Comparison of ENCODE assay signal across 18 mouse cellular contexts in the genomic region with DNA sequence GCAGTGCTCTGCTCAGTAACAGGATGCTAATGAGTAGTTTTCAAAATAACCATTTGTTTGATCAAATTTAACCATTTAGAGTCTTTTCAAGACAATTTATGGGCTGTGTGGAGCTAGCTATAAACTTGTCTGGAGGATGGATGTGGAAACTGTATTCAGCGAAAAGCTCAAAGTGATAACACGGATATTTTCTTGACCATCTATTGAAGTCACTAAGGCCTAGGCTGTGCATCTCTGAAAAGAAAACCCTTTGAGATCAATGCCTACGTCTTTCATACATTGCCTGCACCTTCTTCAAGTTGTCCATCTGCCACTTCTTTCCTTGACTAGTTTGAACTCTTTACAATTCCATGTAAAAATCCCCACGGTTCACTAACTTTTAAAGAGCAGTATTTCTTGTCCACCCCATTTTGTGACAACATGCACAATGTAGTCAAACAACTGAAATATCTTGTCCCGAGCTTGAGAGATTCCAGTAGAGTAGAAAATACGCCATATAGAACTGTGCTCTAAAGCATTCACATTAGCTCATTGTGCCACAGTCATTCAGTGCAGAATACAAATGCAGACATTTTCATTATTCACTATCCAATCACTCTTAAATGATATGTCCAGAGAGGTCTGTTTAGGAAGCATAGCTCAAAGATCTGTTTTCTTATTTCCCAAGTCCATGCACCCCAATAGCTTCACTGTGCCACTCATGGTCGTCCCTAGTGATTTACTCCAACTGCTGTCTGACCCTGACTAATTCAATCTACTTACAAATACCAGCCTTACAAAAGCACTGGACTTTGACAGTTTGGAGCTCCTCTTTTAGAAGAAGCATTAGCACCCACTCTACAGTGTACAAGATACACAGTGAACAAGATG.
A peak's percentile ranks its signal among the peaks of the same experiment; 100 is the strongest.
DNase-seq lines count a peak whose midpoint lies in the region; ATAC-seq lines count a peak whose summit lies in the region.
"Had no signal": no experiment of that assay in that cellular context is flagged by ENCODE, and none has a peak within 500 bp of the region (broad histone marks: within the 10 kb centered on the region; RNA-seq: fewer than 3 reads in every experiment).

No protein-coding gene starts in this region.

- H3K27ac ChIP-seq in neural tube, embryonic 12.5 days, result no peak overlapping the region
- H3K27ac ChIP-seq in neural tube, embryonic 15.5 days (replicated peaks), result no peak overlapping the region
- H3K27ac ChIP-seq in neural tube, embryonic 13.5 days (replicated peaks), result no peak overlapping the region
- no peak overlapping the region for H3K27ac ChIP-seq in hindbrain, embryonic 12.5 days
- H3K27ac ChIP-seq: embryonic facial prominence, embryonic 10.5 days; embryonic facial prominence, embryonic 12.5 days; forebrain, embryonic 13.5 days; forebrain, embryonic 15.5 days had no signal

- 52% methylated on average over 7 of the region's 7 CpGs for WGBS in neural tube, embryonic 12.5 days
- 42% methylated on average over 7 of the region's 7 CpGs for WGBS in neural tube, embryonic 15.5 days
- WGBS in neural tube, embryonic 13.5 days, result 56% methylated on average over 7 of the region's 7 CpGs
- WGBS in hindbrain, embryonic 12.5 days, result 74% methylated on average over 7 of the region's 7 CpGs

- no peaks in the 10 kb centered on the region for H3K36me3 ChIP-seq in neural tube, embryonic 12.5 days
- no peaks in the 10 kb centered on the region for H3K36me3 ChIP-seq in neural tube, embryonic 15.5 days
- H3K36me3 ChIP-seq in neural tube, embryonic 13.5 days, result no peaks in the 10 kb centered on the region
- H3K36me3 ChIP-seq in hindbrain, embryonic 12.5 days, result no peaks in the 10 kb centered on the region
- H3K36me3 ChIP-seq: embryonic facial prominence, embryonic 10.5 days; embryonic facial prominence, embryonic 12.5 days; forebrain, embryonic 15.5 days had no signal

- intact Hi-C loops in left cerebral cortex, postnatal 4 days (cut with DNase I), result no loop called here

- DNase-seq in left cerebral cortex, postnatal 4 days, result no peak
- DNase-seq: adrenal gland, adult 2 months; adrenal gland, postnatal 10 days; adrenal gland, postnatal 25 days; cerebellum, adult 11 months; cerebellum, adult 18-20 months; cerebellum, adult 8-10 months; cerebellum, adult 9-11 months; cerebellum, postnatal 14 days; forebrain, postnatal 0 days had no signal

- H3K9me3 ChIP-seq in neural tube, embryonic 12.5 days, result no peaks in the 10 kb centered on the region
- no peaks in the 10 kb centered on the region for H3K9me3 ChIP-seq in neural tube, embryonic 15.5 days (replicated peaks)
- H3K9me3 ChIP-seq in neural tube, embryonic 13.5 days, result no peaks in the 10 kb centered on the region
- no peaks in the 10 kb centered on the region for H3K9me3 ChIP-seq in hindbrain, embryonic 12.5 days (replicated peaks)
- H3K9me3 ChIP-seq: embryonic facial prominence, embryonic 10.5 days; embryonic facial prominence, embryonic 12.5 days; forebrain, embryonic 13.5 days; forebrain, embryonic 15.5 days had no signal

- no peak overlapping the region for H3K4me3 ChIP-seq in neural tube, embryonic 12.5 days
- no peak overlapping the region for H3K4me3 ChIP-seq in neural tube, embryonic 15.5 days (replicated peaks)
- no peak overlapping the region for H3K4me3 ChIP-seq in neural tube, embryonic 13.5 days
- H3K4me3 ChIP-seq in hindbrain, embryonic 12.5 days, result no peak overlapping the region
- H3K4me3 ChIP-seq: embryonic facial prominence, embryonic 10.5 days; embryonic facial prominence, embryonic 12.5 days; forebrain, embryonic 13.5 days; forebrain, embryonic 15.5 days had no signal

- H3K4me1 ChIP-seq in neural tube, embryonic 12.5 days, result no peaks in the 10 kb centered on the region
- no peaks in the 10 kb centered on the region for H3K4me1 ChIP-seq in neural tube, embryonic 15.5 days
- H3K4me1 ChIP-seq in neural tube, embryonic 13.5 days (replicated peaks), result 0 out of 2 replicates have a peak, but pooled peaks cover 3% of the 10 kb centered on the region
- H3K4me1 ChIP-seq in hindbrain, embryonic 12.5 days, result no peaks in the 10 kb centered on the region
- H3K4me1 ChIP-seq: embryonic facial prominence, embryonic 10.5 days; embryonic facial prominence, embryonic 12.5 days; forebrain, embryonic 13.5 days had no signal

- ATAC-seq in neural tube, embryonic 12.5 days (ENCODE audit: low FRiP score, low read depth), result peak; percentile 81
- ATAC-seq in neural tube, embryonic 15.5 days (ENCODE audit: low FRiP score), result no peak
- ATAC-seq in neural tube, embryonic 13.5 days (ENCODE audit: low read depth), result peak; percentile 84
- ATAC-seq in hindbrain, embryonic 12.5 days (ENCODE audit: low FRiP score), result no peak
- ATAC-seq: forebrain, embryonic 13.5 days; forebrain, embryonic 15.5 days; forebrain, postnatal 0 days had no signal

- H3K4me2 ChIP-seq in neural tube, embryonic 12.5 days (replicated peaks), result no peak overlapping the region
- H3K4me2 ChIP-seq in neural tube, embryonic 15.5 days, result no peak overlapping the region
- no peak overlapping the region for H3K4me2 ChIP-seq in neural tube, embryonic 13.5 days
- no peak overlapping the region for H3K4me2 ChIP-seq in hindbrain, embryonic 12.5 days (replicated peaks)
- H3K4me2 ChIP-seq: embryonic facial prominence, embryonic 12.5 days; forebrain, embryonic 13.5 days; forebrain, embryonic 15.5 days had no signal

- no peaks in the 10 kb centered on the region for H3K27me3 ChIP-seq in neural tube, embryonic 12.5 days (replicated peaks)
- no peaks in the 10 kb centered on the region for H3K27me3 ChIP-seq in neural tube, embryonic 15.5 days (replicated peaks)
- H3K27me3 ChIP-seq in neural tube, embryonic 13.5 days, result no peaks in the 10 kb centered on the region
- H3K27me3 ChIP-seq in hindbrain, embryonic 12.5 days, result no peaks in the 10 kb centered on the region
- H3K27me3 ChIP-seq: embryonic facial prominence, embryonic 12.5 days; forebrain, embryonic 13.5 days; forebrain, embryonic 15.5 days had no signal

- H3K9ac ChIP-seq in neural tube, embryonic 12.5 days, result no peak overlapping the region
- no peak overlapping the region for H3K9ac ChIP-seq in neural tube, embryonic 15.5 days (replicated peaks)
- no peak overlapping the region for H3K9ac ChIP-seq in neural tube, embryonic 13.5 days
- H3K9ac ChIP-seq in hindbrain, embryonic 12.5 days, result no peak overlapping the region
- H3K9ac ChIP-seq: embryonic facial prominence, embryonic 12.5 days; forebrain, embryonic 13.5 days; forebrain, embryonic 15.5 days; forebrain, postnatal 0 days had no signal

Comparison
In these comparisons a context has a peak if more than half of its experiments do, and no peak if none do; other contexts are left out.
1. ATAC-seq: peak in neural tube, embryonic 12.5 days (single experiment) and neural tube, embryonic 13.5 days (single experiment); none in neural tube, embryonic 15.5 days (single experiment) and hindbrain, embryonic 12.5 days (single experiment).